Mouse (Mus musculus) hindbrain, postnatal 0 days (tissue): Measurements from ENCODE around the gene Adgrg1. TPM values are rescaled to one million over a fixed set of nuclear protein-coding genes. Genes with fewer than 3 reads are reported as not detected.

Source experiments
- ATAC-seq: fragments of 200-750 bp; cut with Nextera tagmentation; 2 replicates; pipeline ENCODE4 v1.8.0; 2017; ENCODE audit warnings: mild to moderate bottlenecking, moderate TSS enrichment, moderate library complexity
- DNase-seq: peaks from one replicate; pipeline ENCODE4 v3.0.0-alpha.2; 2015; ENCODE audit warnings: low spot score
- H3K27ac ChIP-seq: fragments of 300-500 bp; sonication (generic); 2 replicates; pipeline ENCODE4 v1.5.1; 2014; ENCODE audit warnings: mild to moderate bottlenecking
- H3K27me3 ChIP-seq: fragments of 300-500 bp; sonication (generic); 2 replicates; pipeline ENCODE4 v1.6.1; 2014; ENCODE audit warnings: low read length, mixed read lengths; ENCODE audit not compliant: insufficient read depth
- H3K36me3 ChIP-seq: fragments of 300-500 bp; sonication (generic); 2 replicates; pipeline ENCODE4 v1.6.1; 2014; ENCODE audit warnings: low read length, mixed read lengths; ENCODE audit not compliant: insufficient read depth
- H3K4me1 ChIP-seq: fragments of 300-500 bp; sonication (generic); 2 replicates; pipeline ENCODE4 v1.6.1; 2014; ENCODE audit warnings: antibody characterized with exemption, low read length, mixed read lengths; ENCODE audit not compliant: insufficient read depth
- H3K4me2 ChIP-seq: fragments of 300-500 bp; sonication (generic); 2 replicates; pipeline ENCODE4 v1.6.1; 2014; ENCODE audit warnings: low read depth, mild to moderate bottlenecking, low read length, moderate library complexity, mixed read lengths
- H3K4me3 ChIP-seq: fragments of 300-500 bp; sonication (generic); 2 replicates; pipeline ENCODE4 v1.5.1; 2014; ENCODE audit warnings: low read length
- H3K9ac ChIP-seq: fragments of 300-500 bp; sonication (generic); replicated peaks from 2 replicates; pipeline ENCODE4 v1.6.1; 2014; ENCODE audit warnings: mild to moderate bottlenecking, low read length, moderate library complexity, mixed read lengths
- H3K9me3 ChIP-seq: fragments of 300-500 bp; sonication (generic); 2 replicates; pipeline ENCODE4 v1.6.1; 2016; ENCODE audit warnings: low read length, mixed read lengths
- CTCF ChIP-seq: IDR thresholded peaks from 2 replicates; pipeline ENCODE4 v1.5.1; 2016; ENCODE audit warnings: antibody characterized with exemption, control low read depth, low read depth
- WGBS: fragments of 180-500 bp; shearing (Covaris S2); extraction: QIAGEN DNeasy Blood & Tissue Kit; methylation state at CpG from one replicate; pipeline ENCODE4 v1.1.7; 2014; 5-methylcytosine and 5-hydroxymethylcytosine counted together
- polyA plus RNA-seq: library from polyadenylated mRNA; unstranded; fragments of >200 nt; fragmentation: Nextera tagmentation; extraction: Ambion mirVana; gene quantifications from 2 replicates; pipeline ENCODE4 v1.2.1, GENCODE M21; 2015
- total RNA-seq: library from RNA; depleted of rRNA; stranded (reverse); fragments of >200 nt; gene quantifications from 2 replicates; pipeline ENCODE4 v1.2.3, GENCODE M21; 2014

Adgrg1 gene
- total and polyA plus RNA-seq, 2 experiments from 2014 or later = 105 to 284 TPM

GRCm38 (mm10) chr8:94994006-94994405 is 19.5 kb downstream of the Adgrg1 start:
- WGBS = 2% methylated on average over 12 of the region's 14 CpGs
- H3K9ac ChIP-seq = peak overlapping the region; percentile 62; the same call in 1 of the 2 replicates
- peak; percentile 88 for ATAC-seq
- peak overlapping the region; percentile 95 for H3K27ac ChIP-seq
- peak; percentile 97 for DNase-seq
- peak overlapping the region; percentile 68 for H3K4me2 ChIP-seq
- H3K4me1 ChIP-seq = peaks cover 76% of the 10 kb centered on the region
- no peak for TF ChIP-seq CTCF
- H3K27me3 ChIP-seq = no peaks in the 10 kb centered on the region
- no peaks in the 10 kb centered on the region for H3K9me3 ChIP-seq
- H3K36me3 ChIP-seq = no peaks in the 10 kb centered on the region
- H3K4me3 ChIP-seq = peak overlapping the region; percentile 39

GRCm38 (mm10) chr8:94994510-94994909 is 20.0 kb downstream of the Adgrg1 start:
- H3K27me3 ChIP-seq = no peaks in the 10 kb centered on the region
- H3K4me2 ChIP-seq = peak overlapping the region; percentile 68
- H3K9ac ChIP-seq = peak overlapping the region; percentile 62
- peak overlapping the region; percentile 95 for H3K27ac ChIP-seq
- TF ChIP-seq CTCF = no peak
- no peak for ATAC-seq
- WGBS = 4% methylated on average over 1 of the region's 1 CpGs
- H3K36me3 ChIP-seq = no peaks in the 10 kb centered on the region
- H3K4me3 ChIP-seq = peak overlapping the region; percentile 39
- no peak for DNase-seq
- H3K4me1 ChIP-seq = peaks cover 81% of the 10 kb centered on the region
- H3K9me3 ChIP-seq = no peaks in the 10 kb centered on the region

GRCm38 (mm10) chr8:94995336-94995893 is 20.9 kb downstream of the Adgrg1 start:
- H3K27ac ChIP-seq = peak overlapping the region; percentile 95
- peaks cover 83% of the 10 kb centered on the region for H3K4me1 ChIP-seq
- ATAC-seq = no peak
- TF ChIP-seq CTCF = no peak
- no peaks in the 10 kb centered on the region for H3K27me3 ChIP-seq
- peak overlapping the region; percentile 62 for H3K9ac ChIP-seq
- WGBS = 23% methylated on average over 5 of the region's 5 CpGs
- H3K36me3 ChIP-seq = no peaks in the 10 kb centered on the region
- peak overlapping the region; percentile 39 for H3K4me3 ChIP-seq
- H3K4me2 ChIP-seq = peak overlapping the region; percentile 68
- peak; percentile 64 for DNase-seq
- no peaks in the 10 kb centered on the region for H3K9me3 ChIP-seq

- no peak for TF ChIP-seq CTCF
- peak overlapping the region; percentile 62 for H3K9ac ChIP-seq
- WGBS = 14% methylated on average over 12 of the region's 12 CpGs
- peaks cover 83% of the 10 kb centered on the region for H3K4me1 ChIP-seq
- no peaks in the 10 kb centered on the region for H3K27me3 ChIP-seq
- peak overlapping the region; percentile 95 for H3K27ac ChIP-seq
- peak overlapping the region; percentile 68 for H3K4me2 ChIP-seq
- no peaks in the 10 kb centered on the region for H3K9me3 ChIP-seq
- peak overlapping the region; percentile 39 for H3K4me3 ChIP-seq
- ATAC-seq (no peak), DNase-seq (no peak)
- H3K36me3 ChIP-seq = no peaks in the 10 kb centered on the region
Measured at GRCm38 (mm10) chr8:94996037-94996436, 21.5 kb downstream of the Adgrg1 start.

- H3K4me2 ChIP-seq = peak overlapping the region; percentile 68
- ATAC-seq (no peak), DNase-seq (peak; percentile 69)
- H3K27me3 ChIP-seq = no peaks in the 10 kb centered on the region
- H3K27ac ChIP-seq = peak overlapping the region; percentile 95
- H3K9ac ChIP-seq = peak overlapping the region; percentile 62
- H3K4me1 ChIP-seq = peaks cover 80% of the 10 kb centered on the region
- no peaks in the 10 kb centered on the region for H3K9me3 ChIP-seq
- no peaks in the 10 kb centered on the region for H3K36me3 ChIP-seq
- TF ChIP-seq CTCF = peak; percentile 48
- 19% methylated on average over 6 of the region's 6 CpGs for WGBS
- peak overlapping the region; percentile 39 for H3K4me3 ChIP-seq
Measured at GRCm38 (mm10) chr8:94996899-94997856, 22.6 kb downstream of the Adgrg1 start.

- Histone ChIP-seq H3K27me3 (no peaks in the 10 kb centered on the region), H3K9ac (peak overlapping the region; percentile 62; the same call in 1 of the 2 replicates), H3K4me1 (peaks cover 74% of the 10 kb centered on the region), H3K4me2 (peak overlapping the region; percentile 68), H3K36me3 (no peaks in the 10 kb centered on the region), H3K27ac (peak overlapping the region; percentile 95; the same call in 1 of the 2 replicates), H3K4me3 (peak overlapping the region; percentile 39), H3K9me3 (no peaks in the 10 kb centered on the region)
- 29% methylated on average over 6 of the region's 6 CpGs for WGBS
- no peak for TF ChIP-seq CTCF
- ATAC-seq = no peak
- no peak for DNase-seq
Measured at GRCm38 (mm10) chr8:94997857-94998243, 23.3 kb downstream of the Adgrg1 start.
